Mouse (Mus musculus) splenic B cell, adult 2 months (primary cell): ENCODE results near the gene Ndp.

Source experiments
- DNase-seq: peaks from one replicate; pipeline ENCODE4 v3.0.0-alpha.2; 2011; ENCODE audit warnings: low read depth, low spot score
- H3K27me3 ChIP-seq: 2 replicates; pipeline ENCODE4 v1.6.1; 2012; ENCODE audit warnings: mild to moderate bottlenecking, low read length, moderate library complexity, mixed read lengths; ENCODE audit not compliant: control insufficient read depth, poor library complexity, insufficient read depth, severe bottlenecking
- H3K36me3 ChIP-seq: 2 replicates; pipeline ENCODE4 v1.6.1; 2012; ENCODE audit warnings: mild to moderate bottlenecking, low read length, moderate library complexity, mixed read lengths; ENCODE audit not compliant: control insufficient read depth, poor library complexity, insufficient read depth, severe bottlenecking

The Ndp gene

GRCm38 (mm10) chrX:16836488-16837082 lies 75.0 kb downstream of the Ndp start:
- Histone ChIP-seq H3K27me3 (no peaks in the 10 kb centered on the region), H3K36me3 (no peaks in the 10 kb centered on the region)
- DNase-seq, result no peak
